ENCODE assay signal across 8 mouse cellular contexts in the genomic region with DNA sequence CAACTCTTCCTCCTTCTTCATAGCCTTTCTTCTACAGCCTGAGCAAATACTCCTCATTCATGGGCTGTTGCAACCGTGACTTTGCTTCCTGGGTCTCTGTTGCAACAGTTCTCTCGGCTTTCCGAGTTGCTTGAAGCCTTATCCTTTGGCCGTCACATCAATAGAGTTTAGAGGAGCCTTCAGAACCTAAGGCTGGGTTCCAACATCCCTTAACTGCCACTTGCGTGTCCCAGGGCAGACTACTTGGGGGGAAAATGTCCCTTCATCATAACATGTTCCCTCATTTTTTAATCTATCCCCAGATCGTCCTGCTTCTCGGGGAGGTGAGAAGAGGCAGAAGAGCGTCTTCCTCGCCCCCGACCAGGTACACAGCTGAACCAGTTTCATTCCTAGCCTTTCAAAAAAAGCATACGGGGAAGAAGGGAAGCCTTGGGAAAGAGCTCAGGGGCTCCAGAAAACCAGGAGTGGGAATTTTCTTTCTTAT. TPM values are rescaled to one million over a fixed set of nuclear protein-coding genes. Genes with fewer than 3 reads are reported as not detected.
A peak's percentile ranks its signal among the peaks of the same experiment; 100 is the strongest.
DNase-seq lines count a peak whose midpoint lies in the region; ATAC-seq and TF ChIP-seq lines count a peak whose summit lies in the region.

No protein-coding gene starts in this region.

- intact Hi-C loops in gastrocnemius, postnatal 36 days (cut with DNase I) = loop anchor here (5.0 kb wide), 1 partner anchor 35 kb away; no protein-coding TSS in a partner anchor

- ATAC-seq in forebrain, embryonic 15.5 days (replicated peaks) = peak; percentile 11; the same call in 1 of the 2 replicates
- ATAC-seq in intestine, embryonic 14.5 days (replicated peaks; ENCODE audit: low FRiP score, low TSS enrichment, low read depth) = no peak
- no peak for ATAC-seq in neural tube, embryonic 14.5 days (ENCODE audit: low read depth)

- peak; percentile 58 for DNase-seq in gastrocnemius, adult 18-20 months (ENCODE audit: low spot score)
- DNase-seq in gastrocnemius, postnatal 36 days = no peak
- peak; percentile 70 for DNase-seq in adrenal gland, postnatal 14 days
- DNase-seq in intestine, embryonic 14.5 days (ENCODE audit: low spot score) = no peak
- peak; percentile 67 for DNase-seq in lung, adult 2 months
- DNase-seq in ovary, postnatal 14 days (ENCODE audit: low spot score) = no peak

- H3K4me2 ChIP-seq in forebrain, embryonic 15.5 days (replicated peaks) = peak overlapping the region; percentile 76
- peak overlapping the region; percentile 84 for H3K4me2 ChIP-seq in intestine, embryonic 14.5 days (ENCODE audit: low read length)
- peak overlapping the region; percentile 57 for H3K4me2 ChIP-seq in neural tube, embryonic 14.5 days (ENCODE audit: low read depth, low read length)

- no peak for TF ChIP-seq CTCF in lung, adult 2 months (IDR thresholded peaks at IDR 0.05; ENCODE audit: insufficient read depth, low read length)

- TF ChIP-seq POLR2A in lung, adult 2 months (IDR thresholded peaks at IDR 0.05; ENCODE audit: borderline replicate concordance, extremely low read depth, low read depth, low read length) = no peak; the same call in 1 of the 2 replicates

- no peaks in the 10 kb centered on the region for H3K36me3 ChIP-seq in forebrain, embryonic 15.5 days
- peaks cover 2% of the 10 kb centered on the region for H3K36me3 ChIP-seq in intestine, embryonic 14.5 days (ENCODE audit: control insufficient read depth, insufficient read depth, low read length)
- no peaks in the 10 kb centered on the region; the same call in 1 of the 2 replicates for H3K36me3 ChIP-seq in neural tube, embryonic 14.5 days (ENCODE audit: control insufficient read depth, insufficient read depth, low read length)

- peak overlapping the region; percentile 73 for H3K9ac ChIP-seq in forebrain, embryonic 15.5 days (replicated peaks)
- H3K9ac ChIP-seq in intestine, embryonic 14.5 days (ENCODE audit: low read length) = peak overlapping the region; percentile 80
- H3K9ac ChIP-seq in neural tube, embryonic 14.5 days (replicated peaks; ENCODE audit: low read depth, low read length) = peak overlapping the region; percentile 79

- H3K27me3 ChIP-seq in forebrain, embryonic 15.5 days = no peaks in the 10 kb centered on the region
- no peaks in the 10 kb centered on the region for H3K27me3 ChIP-seq in intestine, embryonic 14.5 days (replicated peaks; ENCODE audit: control insufficient read depth, insufficient read depth, low read length)
- H3K27me3 ChIP-seq in neural tube, embryonic 14.5 days (ENCODE audit: control insufficient read depth, insufficient read depth, low read length) = no peaks in the 10 kb centered on the region

- WGBS in forebrain, embryonic 15.5 days = under 1% methylated on average over 11 of the region's 11 CpGs
- under 1% methylated on average over 11 of the region's 11 CpGs for WGBS in intestine, embryonic 14.5 days
- WGBS in lung, adult 2 months = under 1% methylated on average over 11 of the region's 11 CpGs
- 0% methylated on average over 11 of the region's 11 CpGs for WGBS in neural tube, embryonic 14.5 days

- H3K4me1 ChIP-seq in forebrain, embryonic 15.5 days = peaks cover 39% of the 10 kb centered on the region
- H3K4me1 ChIP-seq in intestine, embryonic 14.5 days (replicated peaks; ENCODE audit: control insufficient read depth, insufficient read depth, low read length) = peaks cover 21% of the 10 kb centered on the region; the same call in 1 of the 2 replicates
- peaks cover 6% of the 10 kb centered on the region; the same call in 1 of the 2 replicates for H3K4me1 ChIP-seq in lung, adult 2 months (ENCODE audit: control insufficient read depth, insufficient read depth, low read length)
- peaks cover 21% of the 10 kb centered on the region for H3K4me1 ChIP-seq in neural tube, embryonic 14.5 days (ENCODE audit: control insufficient read depth, insufficient read depth, low read length)

- H3K4me3 ChIP-seq in forebrain, embryonic 15.5 days = peak overlapping the region; percentile 67
- H3K4me3 ChIP-seq in intestine, embryonic 14.5 days (ENCODE audit: low read depth, low read length) = peak overlapping the region; percentile 87
- peak overlapping the region; percentile 88 for H3K4me3 ChIP-seq in lung, adult 2 months (replicated peaks; ENCODE audit: extremely low read depth, low read depth, low read length)
- H3K4me3 ChIP-seq in neural tube, embryonic 14.5 days (ENCODE audit: low read depth, low read length) = peak overlapping the region; percentile 57

- no peaks in the 10 kb centered on the region for H3K9me3 ChIP-seq in forebrain, embryonic 15.5 days
- H3K9me3 ChIP-seq in intestine, embryonic 14.5 days (ENCODE audit: control insufficient read depth, low read length) = no peaks in the 10 kb centered on the region
- H3K9me3 ChIP-seq in neural tube, embryonic 14.5 days (ENCODE audit: control insufficient read depth, low read length) = no peaks in the 10 kb centered on the region

- peak overlapping the region; percentile 96 for H3K27ac ChIP-seq in forebrain, embryonic 15.5 days (replicated peaks)
- peak overlapping the region; percentile 92 for H3K27ac ChIP-seq in intestine, embryonic 14.5 days (ENCODE audit: low read depth)
- H3K27ac ChIP-seq in neural tube, embryonic 14.5 days (ENCODE audit: low read depth, low read length) = peak overlapping the region; percentile 88

RNA-seq across cellular contexts. Expression of a gene that starts 0.5 kb away (rescaled TPM):
- 10 to 100 TPM; 51.3 to 56.0 TPM for total RNA-seq in gastrocnemius, adult 18-20 months (2021)
- total RNA-seq in gastrocnemius, postnatal 36 days (2021) = 10 to 100 TPM; 39.4 to 45.5 TPM
- total RNA-seq in adrenal gland, postnatal 14 days (2021) = 21.6 and 24.0 TPM in 2 replicates
- polyA plus RNA-seq in forebrain, embryonic 15.5 days (2015; fragmentation: Nextera tagmentation; extraction: Ambion mirVana) = 42.0 and 44.4 TPM in 2 replicates
- polyA plus RNA-seq in intestine, embryonic 14.5 days (2014; fragmentation: Nextera tagmentation; extraction: Ambion mirVana) = 16.5 and 20.6 TPM in 2 replicates
- 13.4 and 24.2 TPM in 2 replicates for polyA plus RNA-seq in lung, adult 2 months (2012; rRNA removed)
- 59.1 and 66.7 TPM in 2 replicates for polyA plus RNA-seq in neural tube, embryonic 14.5 days (2014; fragmentation: Nextera tagmentation; extraction: Ambion mirVana)

RNA-seq across cellular contexts. Expression of a gene that starts 1.3 kb away (rescaled TPM):
- 10 to 100 TPM; 29.7 to 30.6 TPM for total RNA-seq in gastrocnemius, adult 18-20 months (2021)
- total RNA-seq in gastrocnemius, postnatal 36 days (2021) = 10 to 100 TPM; 21.3 to 23.8 TPM
- total RNA-seq in adrenal gland, postnatal 14 days (2021) = 78.9 and 104 TPM in 2 replicates
- 46.1 and 46.2 TPM in 2 replicates for polyA plus RNA-seq in forebrain, embryonic 15.5 days (2015; fragmentation: Nextera tagmentation; extraction: Ambion mirVana)
- polyA plus RNA-seq in intestine, embryonic 14.5 days (2014; fragmentation: Nextera tagmentation; extraction: Ambion mirVana) = 38.5 and 39.8 TPM in 2 replicates
- 89.1 and 95.2 TPM in 2 replicates for polyA plus RNA-seq in lung, adult 2 months (2012; rRNA removed)
- polyA plus RNA-seq in neural tube, embryonic 14.5 days (2014; fragmentation: Nextera tagmentation; extraction: Ambion mirVana) = 37.2 and 47.3 TPM in 2 replicates

RNA-seq across cellular contexts. Expression of a gene that starts 24.6 kb away (rescaled TPM):
- under 1 TPM in 1 of 2 experiments, not detected in 1; 0.17 TPM for total RNA-seq in gastrocnemius, adult 18-20 months (2021)
- total RNA-seq in gastrocnemius, postnatal 36 days (2021) = under 1 TPM in 1 of 2 experiments, not detected in 1; 0.64 TPM
- 1.1 and 1.6 TPM in 2 replicates for total RNA-seq in adrenal gland, postnatal 14 days (2021)
- 0.47 and 0.61 TPM in 2 replicates for polyA plus RNA-seq in forebrain, embryonic 15.5 days (2015; fragmentation: Nextera tagmentation; extraction: Ambion mirVana)
- polyA plus RNA-seq in intestine, embryonic 14.5 days (2014; fragmentation: Nextera tagmentation; extraction: Ambion mirVana) = 1.5 and 1.6 TPM in 2 replicates
- polyA plus RNA-seq in lung, adult 2 months (2012; rRNA removed) = 4.7 and 16.7 TPM in 2 replicates
- polyA plus RNA-seq in neural tube, embryonic 14.5 days (2014; fragmentation: Nextera tagmentation; extraction: Ambion mirVana) = 0.18 and 0.28 TPM in 2 replicates

RNA-seq across cellular contexts. Expression of a gene that starts 31.4 kb away (rescaled TPM):
- total RNA-seq in gastrocnemius, adult 18-20 months (2021) = not detected
- not detected for total RNA-seq in gastrocnemius, postnatal 36 days (2021)
- 0.19 and 0.34 TPM in 2 replicates for total RNA-seq in adrenal gland, postnatal 14 days (2021)
- polyA plus RNA-seq in forebrain, embryonic 15.5 days (2015; fragmentation: Nextera tagmentation; extraction: Ambion mirVana) = 0.10 TPM in 1 of 2 replicates, not detected in the other
- 1.0 and 1.7 TPM in 2 replicates for polyA plus RNA-seq in intestine, embryonic 14.5 days (2014; fragmentation: Nextera tagmentation; extraction: Ambion mirVana)
- polyA plus RNA-seq in lung, adult 2 months (2012; rRNA removed) = 4.2 and 13.3 TPM in 2 replicates
- polyA plus RNA-seq in neural tube, embryonic 14.5 days (2014; fragmentation: Nextera tagmentation; extraction: Ambion mirVana) = 0.28 TPM in 1 of 2 replicates, not detected in the other

RNA-seq across cellular contexts. Expression of a gene that starts 32.2 kb away (rescaled TPM):
- total RNA-seq in gastrocnemius, adult 18-20 months (2021) = 10 to 100 TPM; 14.7 to 22.1 TPM
- 10 to 100 TPM; 15.9 to 23.3 TPM for total RNA-seq in gastrocnemius, postnatal 36 days (2021)
- total RNA-seq in adrenal gland, postnatal 14 days (2021) = 181 and 196 TPM in 2 replicates
- 96.7 and 101 TPM in 2 replicates for polyA plus RNA-seq in forebrain, embryonic 15.5 days (2015; fragmentation: Nextera tagmentation; extraction: Ambion mirVana)
- polyA plus RNA-seq in intestine, embryonic 14.5 days (2014; fragmentation: Nextera tagmentation; extraction: Ambion mirVana) = 130 and 143 TPM in 2 replicates
- polyA plus RNA-seq in lung, adult 2 months (2012; rRNA removed) = 158 and 181 TPM in 2 replicates
- polyA plus RNA-seq in neural tube, embryonic 14.5 days (2014; fragmentation: Nextera tagmentation; extraction: Ambion mirVana) = 75.0 and 85.1 TPM in 2 replicates

Comparison
In these comparisons a context has a peak if more than half of its experiments do, and no peak if none do; other contexts are left out.
1. DNase-seq: peak in gastrocnemius, adult 18-20 months (single experiment), adrenal gland, postnatal 14 days (single experiment) and lung, adult 2 months (single experiment); none in gastrocnemius, postnatal 36 days (0 of 2), intestine, embryonic 14.5 days (single experiment) and ovary, postnatal 14 days (single experiment).
2. Peak in every context shown above with its lines, with median percentiles within 50 percentile points of each other: H3K27ac ChIP-seq, H3K4me2 ChIP-seq, H3K4me3 ChIP-seq and H3K9ac ChIP-seq.